Mouse (Mus musculus): ENCODE data around the gene Apopt1.

- TF ChIP-seq CTCF (IDR thresholded peaks at IDR 0.05; ENCODE audit: borderline replicate concordance, extremely low read depth, insufficient read depth, insufficient read length): no peak
- TF ChIP-seq POLR2A (IDR thresholded peaks at IDR 0.05; ENCODE audit: borderline replicate concordance, extremely low read depth, insufficient read depth, insufficient read length, poor library complexity, severe bottlenecking): peak; percentile 99
Measured at GRCm38 (mm10) chr12:111758381-111759175, 45.5 kb downstream of the Apopt1 start, which contains the start of gene Klc1.

Data from brain, embryonic 14.5 days (tissue).